Mouse (Mus musculus) erythroblast, embryonic 14.5 days (primary cell): ENCODE data around the gene Gm10837. TPM values are rescaled to one million over a fixed set of nuclear protein-coding genes. Genes with fewer than 3 reads are reported as not detected.

Experiments used
- H3K27me3 ChIP-seq: 2 replicates; pipeline ENCODE4 v1.6.1; 2012; ENCODE audit warnings: inconsistent platforms; ENCODE audit not compliant: control insufficient read depth
- H3K36me3 ChIP-seq: 2 replicates; pipeline ENCODE4 v1.6.1; 2012; ENCODE audit warnings: mild to moderate bottlenecking, inconsistent platforms; ENCODE audit not compliant: control insufficient read depth
- H3K4me1 ChIP-seq: 2 replicates; pipeline ENCODE4 v1.6.1; 2012; ENCODE audit warnings: inconsistent platforms; ENCODE audit not compliant: control insufficient read depth
- H3K4me3 ChIP-seq: replicated peaks from 2 replicates; pipeline ENCODE3; 2012; ENCODE audit warnings: moderate library complexity, mild to moderate bottlenecking, inconsistent platforms
- H3K9me3 ChIP-seq: 2 replicates; pipeline ENCODE4 v1.6.1; 2012; ENCODE audit warnings: low read length, inconsistent platforms, mixed read lengths; ENCODE audit not compliant: control insufficient read depth
- GATA1 ChIP-seq: IDR thresholded peaks from 2 replicates; pipeline ENCODE4 v1.6.1; 2012; ENCODE audit warnings: low read length, inconsistent platforms, mixed read lengths
- TAL1 ChIP-seq: IDR thresholded peaks from 3 replicates; pipeline ENCODE4 v1.6.1; 2012; ENCODE audit warnings: low read length, inconsistent platforms, mixed read lengths
- polyA plus RNA-seq: library from polyadenylated mRNA; stranded (reverse); fragments of >175 nt; gene quantifications from 2 replicates; pipeline ENCODE4 v1.2.3, GENCODE M21; 2012

The Gm10837 gene
- polyA plus RNA-seq, 1 experiment: not detected

DNA sequence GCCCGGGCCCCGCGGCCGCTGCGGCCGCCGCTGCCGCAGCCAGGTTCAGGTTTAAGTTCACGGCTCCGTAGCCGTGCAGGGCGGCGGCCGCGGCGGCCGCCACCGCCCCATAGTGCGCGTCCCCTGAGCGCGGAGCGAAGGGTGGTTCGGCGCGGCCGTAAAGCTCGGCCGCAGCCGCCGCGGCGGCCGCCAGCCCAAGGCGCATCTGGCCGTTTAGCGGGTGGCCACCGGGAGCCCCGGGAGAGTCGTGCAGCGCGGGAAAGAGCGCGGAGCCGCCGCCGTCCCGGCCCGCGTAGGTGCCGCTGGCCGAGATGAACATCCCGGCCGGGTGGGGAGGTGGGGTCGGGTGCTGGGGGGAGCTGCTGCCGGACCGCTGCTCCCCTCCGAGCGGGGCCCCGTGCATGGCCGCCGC is 26.0 kb upstream of the Gm10837 start:
- Histone ChIP-seq H3K27me3 (peaks cover 90% of the 10 kb centered on the region), H3K36me3 (no peaks in the 10 kb centered on the region), H3K4me3 (peak overlapping the region; percentile 24), H3K4me1 (no peaks in the 10 kb centered on the region; the same call in 1 of the 2 replicates), H3K9me3 (peaks cover 2% of the 10 kb centered on the region; the same call in 1 of the 2 replicates)
- TF ChIP-seq GATA1 (no peak), TAL1 (no peak)

DNA sequence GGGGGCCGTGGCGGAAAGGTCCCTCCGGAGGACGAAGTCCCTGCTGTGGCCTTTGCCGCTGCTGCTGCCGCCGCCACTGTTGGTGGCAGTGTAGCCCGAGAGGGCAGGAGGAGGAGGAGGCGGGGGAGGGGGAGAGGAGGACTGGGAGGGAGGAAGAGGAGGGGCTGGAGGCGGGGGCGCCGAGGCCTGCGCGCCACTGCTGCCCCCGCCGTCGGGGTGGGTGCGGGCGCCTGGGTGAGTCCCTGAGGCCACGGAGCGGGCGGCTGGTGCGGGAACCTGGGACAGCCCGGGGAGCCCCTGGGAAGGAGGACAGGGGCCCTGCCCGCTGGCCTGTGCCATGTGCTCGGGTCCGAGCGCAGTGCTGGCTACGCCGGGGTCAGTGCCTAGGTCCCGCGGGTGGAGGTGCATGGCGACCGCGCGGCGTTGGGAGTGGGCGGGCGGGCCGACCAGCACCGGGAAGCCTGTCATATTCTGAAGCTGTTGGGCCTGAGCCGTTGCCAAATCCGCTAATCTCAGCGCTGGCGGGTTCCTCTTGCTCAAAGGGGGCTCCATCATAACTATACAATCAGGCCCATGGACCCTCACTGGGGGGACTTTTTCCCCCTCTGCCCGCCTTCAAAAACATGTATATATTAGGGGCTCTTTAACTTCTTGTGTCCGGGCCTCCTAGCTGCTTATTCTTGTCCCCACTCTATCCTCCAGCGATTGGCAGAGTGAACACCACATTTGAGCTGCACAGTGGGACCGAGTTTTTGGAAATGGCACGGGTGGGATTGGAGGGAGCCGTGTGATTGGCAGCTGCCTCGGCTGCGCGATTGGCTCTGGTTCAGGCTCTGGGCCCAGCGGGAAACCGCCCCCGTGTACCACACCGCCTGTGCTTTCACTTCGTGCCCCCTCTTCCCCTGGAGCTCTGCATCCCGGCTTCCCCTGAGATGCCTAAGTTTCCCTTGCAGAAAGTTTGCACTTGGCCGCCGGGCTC is 25.3 kb upstream of the Gm10837 start, which contains the start of gene Zic5:
Gene Zic5 (minus strand): TSS at position 915 of the 979 bp plus-strand sequence.
- Histone ChIP-seq H3K4me1 (no peaks in the 10 kb centered on the region; the same call in 1 of the 2 replicates), H3K4me3 (peak within 1 kb of the TSS; percentile 24), H3K9me3 (peaks cover 2% of the 10 kb centered on the region; the same call in 1 of the 2 replicates), H3K27me3 (peaks cover 92% of the 10 kb centered on the region), H3K36me3 (no peaks in the 10 kb centered on the region)
- TF ChIP-seq TAL1 (no peak), GATA1 (no peak)

DNA sequence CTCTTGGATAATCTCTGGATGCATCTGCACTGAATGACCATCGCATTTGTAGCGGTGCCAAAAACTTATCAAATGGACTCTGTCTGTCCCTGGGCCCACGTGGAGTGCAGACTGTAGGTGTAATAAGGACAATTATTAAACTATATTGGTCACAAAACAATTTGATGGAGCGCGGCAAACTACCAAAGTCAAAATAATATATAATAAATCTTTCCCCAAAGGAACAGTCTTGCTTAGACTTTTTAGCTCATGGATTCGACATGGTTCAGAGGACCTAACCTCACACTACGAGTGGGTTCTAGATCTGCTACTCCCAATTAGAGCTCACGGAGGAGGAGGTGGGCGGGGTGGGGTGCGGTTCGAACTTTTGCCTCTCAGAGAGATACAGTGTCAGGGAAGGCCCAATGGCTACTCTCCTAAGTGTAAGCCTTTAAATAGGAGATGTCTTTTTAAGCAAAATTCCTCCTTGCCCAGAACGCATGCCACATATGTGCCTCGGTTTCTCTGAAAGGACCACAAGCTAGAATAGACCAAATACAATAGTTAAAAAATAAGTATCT is 24.4 kb upstream of the Gm10837 start:
- peaks cover 98% of the 10 kb centered on the region for H3K27me3 ChIP-seq
- peaks cover 2% of the 10 kb centered on the region; the same call in 1 of the 2 replicates for H3K9me3 ChIP-seq
- no peak overlapping the region for H3K4me3 ChIP-seq

DNA sequence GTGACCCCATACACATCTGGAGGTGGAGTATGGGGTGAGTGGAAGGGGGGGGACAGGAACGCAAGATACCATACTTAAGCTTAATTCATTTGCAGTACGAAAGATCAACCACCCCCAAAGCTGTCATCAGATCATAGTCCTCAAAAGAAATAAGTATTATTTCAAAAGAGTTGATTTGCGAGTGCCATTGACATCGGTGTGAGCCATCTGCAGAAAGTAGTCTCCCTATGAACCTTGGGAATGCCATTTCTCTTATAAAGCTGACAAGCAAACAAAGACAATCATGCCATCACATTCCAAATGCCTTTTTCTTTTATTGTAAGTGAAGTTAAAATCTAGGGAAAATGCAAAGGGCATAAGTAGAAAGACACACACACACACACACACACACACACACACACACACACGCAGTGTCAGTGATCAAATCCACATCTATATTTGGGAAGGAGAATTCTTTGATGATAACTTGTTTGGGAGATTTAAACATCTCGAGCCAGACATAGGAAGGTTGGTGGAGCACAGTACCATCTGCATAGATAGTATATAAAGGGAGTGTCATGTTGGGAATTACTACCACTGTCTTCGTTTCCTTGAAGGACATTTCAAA is 23.5 kb upstream of the Gm10837 start:
- no peak for TF ChIP-seq TAL1
- TF ChIP-seq GATA1: no peak
- Histone ChIP-seq H3K9me3 (peaks cover 2% of the 10 kb centered on the region; the same call in 1 of the 2 replicates), H3K36me3 (no peaks in the 10 kb centered on the region), H3K4me3 (no peak overlapping the region), H3K4me1 (no peaks in the 10 kb centered on the region; the same call in 1 of the 2 replicates), H3K27me3 (peaks cover 99% of the 10 kb centered on the region)

More for the DNA sequence above, 24.4 kb upstream of the Gm10837 start:
- Histone ChIP-seq H3K36me3 (no peaks in the 10 kb centered on the region), H3K4me1 (no peaks in the 10 kb centered on the region; the same call in 1 of the 2 replicates)
- TF ChIP-seq TAL1 (no peak), GATA1 (no peak)

DNA sequence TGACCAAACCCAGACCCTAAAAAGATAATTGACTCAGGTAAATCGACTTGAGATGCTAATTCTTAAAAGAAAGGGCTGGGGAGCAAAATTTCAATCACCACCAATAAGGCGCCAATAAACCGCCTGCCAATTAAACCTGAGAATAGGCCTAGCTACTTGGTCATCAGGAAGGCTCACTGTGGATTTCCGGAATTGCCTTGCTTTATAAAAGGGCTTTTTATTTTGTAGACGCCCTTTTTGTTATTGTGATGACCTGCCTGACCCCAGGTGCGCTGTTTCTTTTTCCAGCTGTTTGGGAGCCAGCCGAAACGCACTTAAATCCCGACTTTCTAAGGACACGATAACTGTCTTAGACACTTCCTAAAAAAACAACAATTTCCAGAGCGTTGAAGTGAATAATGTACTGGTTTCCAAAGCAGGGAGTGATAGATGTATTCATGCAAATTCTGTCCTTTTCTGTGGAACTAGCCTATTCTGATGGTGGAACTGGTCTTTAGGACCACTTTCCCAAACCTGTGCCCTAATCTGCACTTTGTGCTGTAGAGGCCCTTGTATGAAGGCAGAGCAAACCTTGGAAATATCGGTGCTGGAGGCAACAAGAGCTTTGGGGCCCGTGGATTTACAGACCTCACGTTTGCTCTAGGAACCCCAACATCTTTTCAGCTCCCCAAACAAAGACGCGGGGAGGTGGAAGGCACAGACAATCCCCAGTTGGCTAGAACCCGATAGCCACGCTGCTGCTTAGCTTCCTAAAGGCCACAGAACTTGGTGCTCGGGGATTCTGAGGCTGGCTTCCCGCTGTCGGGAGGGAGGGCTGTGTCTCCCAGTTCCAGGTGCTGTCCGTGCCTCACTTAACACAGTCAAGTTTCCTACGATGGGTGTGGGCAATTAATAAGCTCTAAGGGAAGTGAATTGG is 22.2 kb upstream of the Gm10837 start:
- TF ChIP-seq TAL1 (no peak), GATA1 (no peak)
- Histone ChIP-seq H3K4me1 (no peaks in the 10 kb centered on the region; the same call in 1 of the 2 replicates), H3K36me3 (no peaks in the 10 kb centered on the region), H3K9me3 (peaks cover 2% of the 10 kb centered on the region; the same call in 1 of the 2 replicates), H3K27me3 (peaks cover 100% of the 10 kb centered on the region), H3K4me3 (no peak overlapping the region)

DNA sequence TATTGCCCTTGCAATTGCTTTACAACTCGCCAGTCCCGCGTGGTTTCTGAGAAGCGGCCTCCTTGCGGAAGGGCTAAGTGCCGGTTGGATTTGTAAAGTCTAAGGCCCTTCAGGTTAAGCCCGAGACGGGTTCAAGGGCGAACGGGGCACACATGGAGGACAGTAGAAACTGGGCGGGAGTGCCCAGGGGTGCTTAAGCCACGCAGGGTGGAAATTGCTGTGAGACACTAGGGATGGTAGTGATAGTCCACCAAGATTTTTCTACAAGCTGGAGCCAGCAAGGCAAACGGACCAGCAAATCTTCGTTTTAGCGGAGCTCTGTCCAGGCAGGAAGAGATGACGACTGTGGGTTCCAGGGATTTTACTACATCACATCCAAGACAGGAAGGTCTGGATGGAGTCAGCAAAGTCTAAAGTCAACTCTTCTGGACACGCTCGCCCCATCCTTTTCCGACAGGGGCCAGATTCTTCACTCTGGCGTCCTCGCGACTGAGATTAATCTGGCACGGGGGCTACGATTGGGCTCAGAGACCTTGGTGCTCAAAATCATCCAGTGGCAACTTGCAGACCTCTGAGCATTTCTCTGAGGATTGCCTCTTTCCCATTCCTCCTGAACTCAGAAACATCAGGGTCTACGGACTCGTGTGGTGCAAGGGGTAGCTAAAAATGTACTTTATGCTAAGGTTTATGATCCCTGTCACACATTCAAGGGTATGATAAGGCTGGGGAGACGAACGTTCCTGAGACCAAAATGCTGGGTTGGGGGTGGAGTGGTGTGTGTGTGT is 21.2 kb upstream of the Gm10837 start:
- no peaks in the 10 kb centered on the region for H3K36me3 ChIP-seq
- no peak overlapping the region for H3K4me3 ChIP-seq
- no peaks in the 10 kb centered on the region for H3K9me3 ChIP-seq
- peaks cover 100% of the 10 kb centered on the region for H3K27me3 ChIP-seq
- H3K4me1 ChIP-seq: no peaks in the 10 kb centered on the region; the same call in 1 of the 2 replicates
- TF ChIP-seq GATA1 (no peak), TAL1 (no peak)

DNA sequence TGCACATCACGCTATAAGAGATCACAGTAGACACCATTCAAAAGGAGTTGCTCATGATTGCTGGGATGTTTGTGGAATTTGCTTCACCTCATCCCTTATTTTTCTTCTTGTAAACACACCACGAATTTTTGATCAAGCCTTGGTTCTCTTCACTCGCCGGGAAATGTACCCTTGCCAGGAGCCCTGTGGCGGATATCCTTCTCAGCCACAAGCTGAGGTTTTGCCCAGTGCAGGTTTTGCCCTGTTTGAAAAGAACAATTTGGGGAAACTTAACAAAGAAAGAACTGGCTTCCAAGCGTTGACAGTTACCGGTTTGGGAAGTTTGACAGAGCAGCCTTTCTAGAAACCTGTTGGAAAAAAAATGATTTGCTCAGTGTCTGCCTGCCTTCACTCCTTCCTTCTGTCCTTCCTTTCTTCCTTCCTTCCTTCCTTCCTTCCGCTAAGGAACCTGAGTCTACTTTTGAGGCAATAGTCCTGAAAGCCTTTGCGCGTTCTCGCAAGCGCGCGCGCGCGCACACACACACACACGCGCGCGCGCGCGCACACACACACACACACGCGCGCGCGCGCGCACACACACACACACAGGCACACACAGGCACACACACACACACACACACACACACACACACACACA is 18.8 kb upstream of the Gm10837 start:
- no peaks in the 10 kb centered on the region for H3K36me3 ChIP-seq
- no peak overlapping the region for H3K4me3 ChIP-seq
- H3K4me1 ChIP-seq: no peaks in the 10 kb centered on the region
- no peak for TF ChIP-seq TAL1
- H3K27me3 ChIP-seq: peaks cover 100% of the 10 kb centered on the region
- H3K9me3 ChIP-seq: peaks cover 6% of the 10 kb centered on the region; the same call in 1 of the 2 replicates
